ENCODE assay signal across 8 mouse cellular contexts in the genomic region with DNA sequence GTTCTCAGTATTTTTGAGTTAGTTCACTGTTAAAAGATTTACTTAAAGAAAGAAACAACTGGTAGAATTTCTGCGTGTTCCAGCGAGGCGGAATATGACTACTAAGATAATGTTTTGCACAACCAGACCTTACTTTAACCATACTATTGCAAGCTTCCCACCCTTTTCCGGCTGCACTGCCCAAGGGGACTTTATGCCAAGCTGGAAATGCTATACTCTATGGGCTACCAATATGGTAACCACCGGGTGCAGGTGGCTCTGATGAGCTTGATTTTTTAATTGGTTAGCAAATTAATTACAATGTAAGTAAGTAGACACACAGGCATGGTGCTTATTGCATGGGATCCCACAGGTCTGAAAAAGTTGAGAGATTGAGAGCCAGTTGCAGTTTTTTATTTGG. TPM values are rescaled to one million over a fixed set of nuclear protein-coding genes. Genes with fewer than 3 reads are reported as not detected.
DNase-seq lines count a peak whose midpoint lies in the region; ATAC-seq and TF ChIP-seq lines count a peak whose summit lies in the region.

No protein-coding gene starts in this region.

- no peak for TF ChIP-seq CTCF in liver, embryonic 14.5 days (IDR thresholded peaks at IDR 0.05; ENCODE audit: low read depth)

- no peak for ATAC-seq in neural tube, embryonic 11.5 days (ENCODE audit: insufficient read depth, low FRiP score, low TSS enrichment)
- no peak for ATAC-seq in liver, embryonic 14.5 days (ENCODE audit: insufficient read depth)

- H3K4me3 ChIP-seq in neural tube, embryonic 11.5 days (ENCODE audit: low read depth, low read length), result no peak overlapping the region
- peak overlapping the region in 1 of 2 experiments; percentile 86; a peak in 2 of 4 replicates for H3K4me3 ChIP-seq in liver, embryonic 14.5 days (ENCODE audit: insufficient read depth in 1 of 2, low read depth in 2 of 2, low read length in 2 of 2)

- H3K9ac ChIP-seq in neural tube, embryonic 11.5 days (ENCODE audit: low read length), result no peak overlapping the region
- no peak overlapping the region for H3K9ac ChIP-seq in liver, embryonic 14.5 days (replicated peaks)

- peak; percentile 6 to 9 for DNase-seq in cerebellum, postnatal 10 days
- DNase-seq in cerebellum, adult 11-12 months, result no peak
- DNase-seq in neural tube, embryonic 11.5 days (ENCODE audit: low spot score), result no peak
- DNase-seq in neural tube, embryonic 10.5 days (ENCODE audit: extremely low spot score, low spot score), result no peak
- no peak for DNase-seq in liver, embryonic 14.5 days (ENCODE audit: low read depth in 3 of 3, low spot score in 3 of 3)
- DNase-seq in right cerebral cortex, postnatal 4 days, result no peak
- no peak for DNase-seq in left cerebral cortex, postnatal 10 days (ENCODE audit: extremely low spot score in 1 of 2, low spot score in 2 of 2)
- DNase-seq in layer of hippocampus, postnatal 14 days (ENCODE audit: low spot score in 2 of 2), result no peak

- TF ChIP-seq EP300 in liver, embryonic 14.5 days (IDR thresholded peaks at IDR 0.05; ENCODE audit: low read depth), result no peak

- no peak overlapping the region for H3K27ac ChIP-seq in neural tube, embryonic 11.5 days (ENCODE audit: low read depth, low read length)
- no peak overlapping the region for H3K27ac ChIP-seq in liver, embryonic 14.5 days

- peak overlapping the region; percentile 67; the same call in 1 of the 2 replicates for H3K4me2 ChIP-seq in neural tube, embryonic 11.5 days (ENCODE audit: low read depth)
- H3K4me2 ChIP-seq in liver, embryonic 14.5 days (ENCODE audit: low read depth), result peak overlapping the region; percentile 78

- intact Hi-C loops in left cerebral cortex, postnatal 10 days (cut with DNase I), result no loop called here

- no peaks in the 10 kb centered on the region for H3K9me3 ChIP-seq in neural tube, embryonic 11.5 days (ENCODE audit: control insufficient read depth, low read length)
- H3K9me3 ChIP-seq in liver, embryonic 14.5 days (ENCODE audit: control insufficient read depth, low read length), result no peaks in the 10 kb centered on the region

- WGBS in neural tube, embryonic 11.5 days, result 78% methylated on average over 5 of the region's 5 CpGs
- WGBS in liver, embryonic 14.5 days (ENCODE audit: insufficient replicate concordance), result 65% methylated on average over 5 of the region's 5 CpGs

- no peaks in the 10 kb centered on the region for H3K4me1 ChIP-seq in neural tube, embryonic 11.5 days (ENCODE audit: control insufficient read depth, insufficient read depth, low read length)
- peaks cover 0 to 5% of the 10 kb centered on the region in 2 experiments; a peak in 2 of 4 replicates for H3K4me1 ChIP-seq in liver, embryonic 14.5 days (replicated peaks; ENCODE audit: control insufficient read depth in 2 of 2, insufficient read depth in 2 of 2, low read length in 1 of 2)

- no peaks in the 10 kb centered on the region for H3K27me3 ChIP-seq in neural tube, embryonic 11.5 days (ENCODE audit: control insufficient read depth, insufficient read depth, low read length)
- no peaks in the 10 kb centered on the region for H3K27me3 ChIP-seq in liver, embryonic 14.5 days (ENCODE audit: control insufficient read depth, insufficient read depth, low read length)

- no peaks in the 10 kb centered on the region for H3K36me3 ChIP-seq in neural tube, embryonic 11.5 days (ENCODE audit: control insufficient read depth, insufficient read depth, low read length)
- no peaks in the 10 kb centered on the region for H3K36me3 ChIP-seq in liver, embryonic 14.5 days (replicated peaks; ENCODE audit: control insufficient read depth, insufficient read depth, low read depth)

RNA-seq across cellular contexts. Expression of gene Supt3, which starts 1.2 kb away (rescaled TPM):
- polyA plus RNA-seq in neural tube, embryonic 11.5 days (2014; fragmentation: Nextera tagmentation; extraction: Ambion mirVana), result 23.4 and 23.8 TPM in 2 replicates
- polyA plus RNA-seq in liver, embryonic 14.5 days (2012; rRNA removed), result 2.0 and 2.7 TPM in 2 replicates
- 5.3 and 6.4 TPM in 2 replicates for polyA plus RNA-seq in liver, embryonic 14.5 days (2014; fragmentation: Nextera tagmentation; extraction: Ambion mirVana)
- 10 to 100 TPM; 16.1 to 16.3 TPM for total RNA-seq in left cerebral cortex, postnatal 10 days (2021)
- 10 to 100 TPM; 13.1 to 13.7 TPM for total RNA-seq in layer of hippocampus, postnatal 14 days (2021)

RNA-seq across cellular contexts. Expression of gene Runx2, which starts 36.5 kb away (rescaled TPM):
- polyA plus RNA-seq in neural tube, embryonic 11.5 days (2014; fragmentation: Nextera tagmentation; extraction: Ambion mirVana), result 1.0 and 1.4 TPM in 2 replicates
- polyA plus RNA-seq in liver, embryonic 14.5 days (2012; rRNA removed), result 0.58 and 0.76 TPM in 2 replicates
- polyA plus RNA-seq in liver, embryonic 14.5 days (2014; fragmentation: Nextera tagmentation; extraction: Ambion mirVana), result 0.40 and 0.65 TPM in 2 replicates
- 1 to 10 TPM; 5.9 to 6.5 TPM for total RNA-seq in left cerebral cortex, postnatal 10 days (2021)
- 1 to 10 TPM; 8.8 to 9.3 TPM for total RNA-seq in layer of hippocampus, postnatal 14 days (2021)

Comparison
In these comparisons a context has a peak if more than half of its experiments do, and no peak if none do; other contexts are left out.
1. DNase-seq: peak in cerebellum, postnatal 10 days (2 of 2); none in cerebellum, adult 11-12 months (single experiment), neural tube, embryonic 11.5 days (single experiment), neural tube, embryonic 10.5 days (single experiment), liver, embryonic 14.5 days (0 of 3), right cerebral cortex, postnatal 4 days (single experiment), left cerebral cortex, postnatal 10 days (0 of 2) and layer of hippocampus, postnatal 14 days (0 of 2).